Mouse (Mus musculus) liver (tissue): Measurements from ENCODE around the gene Glrx2.
A peak's percentile ranks its signal among the peaks of the same experiment; 100 is the strongest.

ENCODE experiments used
- DNase-seq: peaks from one replicate; pipeline ENCODE4 v3.0.0-alpha.2; 2020; ENCODE audit warnings: mixed read lengths

Gene Glrx2

DNA sequence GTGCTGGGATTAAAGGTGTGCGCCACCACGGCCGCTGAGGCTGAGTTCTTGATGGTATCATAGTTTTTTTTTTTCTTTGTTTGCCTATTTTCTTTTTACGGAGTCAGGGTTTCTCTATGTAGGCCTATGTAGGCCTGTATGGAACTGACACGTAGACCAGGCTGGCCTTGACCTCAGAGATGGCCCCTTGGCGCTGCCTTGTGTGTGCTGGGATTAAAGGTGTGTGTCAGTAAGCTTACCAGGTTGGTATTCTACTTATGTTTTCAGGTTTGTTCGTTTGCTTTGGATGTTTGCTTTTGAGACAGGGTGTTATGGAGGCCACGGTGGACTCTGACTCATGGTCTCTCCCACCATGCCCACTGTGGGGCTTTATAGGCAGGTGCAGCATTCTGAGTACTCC, 46.0 kb downstream of the Glrx2 start:
- DNase-seq = no peak

DNA sequence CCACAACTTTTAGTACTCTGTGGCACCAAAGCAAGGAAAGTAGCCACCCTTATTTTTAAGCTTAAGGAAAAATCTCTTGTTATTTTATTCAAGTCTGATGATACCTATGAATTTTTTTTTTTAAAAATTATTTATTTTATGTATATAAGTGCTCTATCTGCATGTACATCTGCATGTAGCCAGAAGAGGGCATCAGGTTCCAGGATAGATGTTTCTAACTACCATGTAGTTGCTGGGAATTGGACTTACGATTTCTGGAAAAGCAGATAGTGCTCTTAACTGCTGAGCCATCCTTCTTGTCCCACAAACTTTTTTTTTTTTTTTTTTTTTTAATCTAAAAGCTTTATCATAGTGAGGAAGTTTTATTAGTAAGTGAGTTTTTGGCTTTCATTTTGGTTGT, 48.3 kb downstream of the Glrx2 start:
- DNase-seq = no peak

DNA sequence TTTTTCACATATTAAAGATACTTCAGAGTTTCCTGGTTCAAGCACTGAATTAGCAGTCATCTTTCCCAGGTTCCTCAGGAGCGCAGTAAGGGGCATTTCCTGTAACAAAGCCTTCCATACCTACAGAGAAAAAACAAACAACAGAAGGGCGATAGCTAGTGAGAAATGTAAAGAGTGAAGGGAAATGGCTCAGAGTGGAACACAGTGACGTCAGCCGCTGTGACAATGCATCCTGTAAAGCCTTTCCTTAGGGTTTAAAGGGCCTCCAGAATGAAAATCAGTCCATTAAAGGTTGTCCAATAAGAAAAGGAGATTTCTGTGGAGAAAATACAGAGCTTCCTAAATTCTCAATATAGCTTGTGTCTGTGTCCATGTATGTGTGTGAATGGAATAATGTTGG, 49.7 kb downstream of the Glrx2 start:
- no peak for DNase-seq

DNA sequence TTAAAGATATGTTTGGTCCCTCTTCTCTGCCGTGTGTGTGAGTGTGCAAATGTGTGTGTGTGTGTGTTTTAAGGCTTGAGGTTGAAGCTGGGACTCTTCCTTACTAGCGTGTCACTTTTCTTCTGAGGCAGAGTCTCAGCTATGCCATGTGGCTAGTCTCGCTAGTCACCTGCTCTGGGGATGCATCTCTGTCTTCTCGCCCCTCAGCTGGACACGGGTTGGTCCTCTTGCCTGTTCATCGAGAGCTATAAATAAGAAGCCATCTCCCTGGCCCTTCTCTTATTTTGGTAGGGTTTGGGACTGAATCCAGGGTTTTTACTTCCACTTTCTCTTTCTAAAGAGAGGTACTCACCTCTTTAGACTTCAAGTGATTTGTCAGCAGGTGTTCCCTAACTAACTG, 50.1 kb downstream of the Glrx2 start:
- DNase-seq = no peak

- no peak for DNase-seq
Observed at GRCm38 (mm10) chr1:143770444-143771109, 54.4 kb downstream of the Glrx2 start.

DNA sequence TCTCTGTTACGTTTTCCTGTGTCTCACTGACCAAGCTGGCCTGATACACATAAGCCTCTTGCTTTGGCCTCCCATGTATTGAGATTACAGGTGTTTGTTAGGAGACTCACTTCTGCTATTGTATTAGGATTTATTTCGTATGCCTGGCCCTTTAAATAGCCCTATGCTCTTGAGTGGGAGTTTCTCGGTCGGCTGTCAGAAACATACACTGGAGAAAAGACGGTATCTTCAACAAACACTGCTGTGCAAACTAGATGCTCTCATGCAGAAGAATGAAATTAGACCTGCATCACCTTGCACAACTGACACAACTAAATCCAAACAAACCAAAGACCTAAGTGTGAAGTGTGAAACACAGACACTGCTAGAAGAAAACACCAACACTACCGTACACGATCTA, 56.9 kb downstream of the Glrx2 start:
- no peak for DNase-seq

- DNase-seq = no peak
Observed at GRCm38 (mm10) chr1:143773909-143774308, 57.8 kb downstream of the Glrx2 start.

DNA sequence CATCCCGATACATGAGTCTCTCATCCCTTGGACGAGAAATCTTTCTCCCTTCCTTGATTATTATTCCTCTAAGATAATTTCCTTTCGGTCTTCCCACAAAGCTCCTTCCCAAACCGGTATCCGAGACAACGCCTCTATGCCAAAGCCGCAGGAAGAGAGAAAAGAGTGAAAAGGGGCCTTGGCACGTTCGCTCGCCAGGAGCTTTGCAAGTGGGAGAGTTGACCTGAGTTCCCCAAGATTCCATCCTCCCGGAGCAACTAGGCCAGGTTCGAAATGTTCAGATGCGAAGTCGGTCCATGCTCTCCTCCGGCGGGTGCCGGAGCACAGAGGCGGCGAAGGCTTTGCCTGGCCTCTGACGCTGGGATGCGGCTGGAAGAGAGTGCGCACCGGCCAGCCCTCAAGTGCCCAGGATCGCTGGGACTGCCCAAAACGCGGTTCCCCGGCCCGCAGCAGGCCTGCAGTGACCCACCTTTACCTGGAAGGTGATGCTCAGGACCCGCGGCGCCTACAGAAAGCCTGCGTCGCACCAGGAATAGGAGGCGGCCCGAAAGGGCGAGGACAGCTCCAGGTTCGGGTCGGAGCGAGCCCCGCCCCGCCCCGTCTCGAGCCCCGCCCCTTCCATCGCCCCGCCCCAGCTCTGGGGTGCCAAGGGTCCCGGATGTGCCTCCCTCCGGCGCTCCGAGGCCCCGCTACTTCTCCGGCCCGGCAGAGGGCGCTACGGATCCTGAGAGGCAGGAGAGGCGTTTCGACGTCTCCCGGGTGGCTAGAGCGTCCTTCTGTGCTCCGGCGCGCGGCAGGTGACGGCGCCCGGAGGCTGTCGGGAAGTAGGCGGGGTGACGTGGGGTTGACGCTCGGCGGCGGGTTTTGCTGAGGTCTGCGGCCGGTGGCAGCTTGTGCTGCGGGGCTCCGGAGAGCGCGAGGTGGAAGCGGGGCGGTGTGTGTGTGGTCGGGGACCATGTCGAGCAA, 60.6 kb downstream of the Glrx2 start, which contains the start of the genes Trove2 and Uchl5:
Gene Trove2 (minus strand): TSS at position 623 of the 966 bp plus-strand sequence.
Gene Uchl5 (plus strand): TSS at position 827 of the 966 bp plus-strand sequence.
- DNase-seq = peak; percentile 100

DNA sequence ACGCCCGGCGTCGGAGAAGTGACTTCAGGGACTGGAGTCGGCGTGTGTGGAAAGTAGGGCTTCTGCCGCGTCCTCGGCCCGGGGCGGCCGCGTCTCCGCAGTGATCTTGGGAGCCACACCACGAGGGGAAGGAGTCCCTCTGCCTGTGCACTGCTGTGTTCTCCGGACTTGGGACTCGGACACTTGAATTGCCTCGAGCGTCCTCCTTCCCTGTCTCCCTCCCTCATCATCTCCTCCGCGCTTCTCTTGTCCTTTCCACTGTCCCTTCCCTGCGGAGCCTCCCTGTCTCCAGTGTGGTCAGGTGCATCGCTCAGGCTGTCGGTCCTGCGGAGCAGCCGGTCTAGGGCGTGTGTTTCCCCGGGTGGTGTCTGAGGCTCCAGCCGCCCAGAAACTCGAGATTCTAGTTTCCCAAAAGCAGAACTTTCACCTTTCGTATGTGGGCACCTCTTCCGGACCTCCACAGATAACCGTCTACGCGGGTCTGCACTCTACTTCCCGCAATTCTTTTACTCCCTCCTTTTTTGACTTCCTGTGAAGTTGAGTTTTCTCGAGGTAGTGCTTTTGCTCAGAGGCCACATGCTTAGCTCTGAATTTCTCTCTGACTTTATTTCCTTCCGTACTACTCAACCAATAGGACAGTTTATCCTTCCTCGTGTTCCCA, 61.5 kb downstream of the Glrx2 start:
- DNase-seq = peak; percentile 65

DNA sequence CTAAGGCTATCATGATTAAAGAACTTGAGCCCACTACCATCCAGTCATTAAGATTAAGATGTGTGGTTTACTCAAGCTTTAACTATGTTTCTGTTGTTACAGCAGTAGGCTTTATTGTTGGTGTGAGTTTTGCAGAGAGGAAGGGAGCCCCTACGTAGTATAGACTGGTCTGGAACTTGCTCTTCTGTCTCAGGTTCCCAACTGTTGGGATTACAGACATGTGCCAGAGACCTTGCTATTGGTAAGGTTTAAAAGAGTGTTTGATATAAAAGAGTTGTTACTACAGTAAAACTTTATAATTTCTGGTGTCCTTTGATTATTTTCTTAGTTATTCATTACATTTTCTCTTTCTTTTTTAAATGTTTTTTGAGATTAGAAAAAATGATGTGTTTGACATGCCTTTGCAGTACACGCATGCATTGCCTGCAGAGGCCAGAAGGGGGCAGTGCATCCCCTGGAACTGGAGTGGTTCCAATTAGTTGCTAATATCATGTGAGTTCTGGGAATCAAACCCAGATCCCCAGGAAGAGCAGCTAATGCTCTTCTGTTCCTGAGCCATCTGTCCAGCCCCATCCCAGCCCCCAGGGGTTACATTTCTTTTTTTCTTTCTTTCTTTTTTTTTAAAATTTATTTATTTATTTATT, 72.6 kb downstream of the Glrx2 start:
- peak; percentile 71 for DNase-seq
